Mouse (Mus musculus): ENCODE results near the gene Gm8947.
"Not testable (repeated sequence)": the region's sequence is repeated elsewhere in the genome, so short reads cannot be mapped to it uniquely, and the experiment has no call there.

Gm8947 gene

DNA sequence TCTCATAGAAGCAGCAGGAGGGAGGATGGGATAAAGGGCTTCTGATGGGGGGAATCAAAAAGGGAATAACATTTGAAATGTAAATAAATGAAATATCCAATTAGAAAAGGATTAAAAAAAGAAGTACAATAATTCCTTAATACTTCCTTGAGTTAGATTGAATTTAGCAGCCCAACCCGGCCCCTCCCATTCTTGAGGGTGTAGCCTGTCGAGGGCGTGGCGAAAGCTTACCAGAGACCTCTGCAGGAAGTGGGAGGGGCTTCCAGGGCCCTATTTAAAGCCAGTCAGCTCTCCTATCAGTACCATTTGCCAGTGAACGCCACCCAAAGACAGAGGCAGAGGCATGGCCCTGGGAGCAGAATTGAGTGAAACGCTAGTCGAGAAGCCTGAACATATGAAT lies at the start of gene Gm8947:
Gene Gm8947, plus strand, starts transcription at position 302 of the 400 bp plus-strand sequence.
- not testable (repeated sequence) for H3K4me3 ChIP-seq (replicated peaks; ENCODE audit: low read length); H3K4me1 ChIP-seq (replicated peaks; ENCODE audit: low read depth, low read length)

DNA sequence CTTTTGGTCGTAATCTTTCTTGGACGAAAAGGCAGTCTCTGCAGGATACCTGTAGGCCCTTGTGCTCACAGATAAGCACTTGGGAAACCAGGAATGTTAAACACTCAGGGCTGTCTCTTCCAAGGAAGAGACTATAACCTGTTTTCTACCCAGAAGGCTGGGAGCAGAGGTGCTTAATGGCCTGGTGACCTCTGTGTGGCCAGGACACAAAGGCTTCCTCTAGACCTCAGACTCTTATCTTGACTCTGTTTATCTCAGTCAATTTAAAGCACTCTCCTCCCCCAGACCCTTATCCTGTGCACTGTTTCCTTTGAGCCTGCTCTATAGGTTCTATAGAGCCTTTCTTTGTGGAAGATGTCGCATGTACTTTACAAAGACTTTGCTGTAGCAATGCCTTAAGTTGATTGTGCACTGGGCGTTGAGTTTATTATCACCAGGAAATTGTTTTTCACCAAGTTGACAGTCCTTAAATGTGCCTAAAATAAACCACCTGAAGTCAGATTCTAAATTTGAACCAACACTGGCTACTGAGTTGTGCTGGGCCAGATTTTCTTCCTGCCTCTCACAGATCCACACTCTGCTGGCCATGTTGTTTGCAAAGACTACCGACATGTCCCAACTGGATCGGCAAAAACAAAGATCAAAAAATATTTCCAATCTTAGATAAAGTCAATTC lies 47.6 kb upstream of the Gm8947 start:
- TF ChIP-seq CTCF (conservative IDR thresholded peaks at IDR 0.05; ENCODE audit: low read length) (no peak), NANOG (IDR thresholded peaks at IDR 0.05; ENCODE audit: borderline replicate concordance, low read length) (no peak), POU5F1 (IDR thresholded peaks at IDR 0.05; ENCODE audit: borderline replicate concordance, low read length) (no peak)

More for the DNA sequence above, at the start of gene Gm8947:
- not testable (repeated sequence) for H3K36me3 ChIP-seq (ENCODE audit: insufficient read depth, low read length); H3K27me3 ChIP-seq (ENCODE audit: insufficient read depth, low read length); H3K9me3 ChIP-seq (ENCODE audit: low read length)

DNA sequence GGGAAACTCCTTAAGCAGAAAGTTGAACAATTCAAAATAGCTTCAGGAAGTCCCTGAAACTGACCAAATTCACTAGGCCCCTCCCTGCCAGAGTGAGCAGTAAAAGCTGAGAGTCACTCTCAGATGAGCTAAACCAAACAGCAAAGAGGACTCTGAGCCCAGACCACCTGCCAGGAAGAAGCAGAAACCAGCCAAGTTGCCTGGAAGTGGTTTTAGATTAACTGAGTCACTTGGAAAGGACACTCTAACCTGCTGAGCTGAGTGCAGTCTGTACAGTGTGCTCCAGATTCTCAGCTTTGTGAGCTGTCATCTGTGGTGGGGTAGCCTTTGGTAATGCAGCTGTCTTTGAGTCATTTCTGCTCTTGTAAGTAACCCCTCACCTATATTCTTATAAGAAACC lies 44.4 kb upstream of the Gm8947 start:
- H3K9me3 ChIP-seq (ENCODE audit: low read length) = no peaks in the 10 kb centered on the region
- no peak overlapping the region for H3K4me3 ChIP-seq (replicated peaks; ENCODE audit: low read length)
- no peaks in the 10 kb centered on the region for H3K4me1 ChIP-seq (replicated peaks; ENCODE audit: low read depth, low read length)
- no peak for TF ChIP-seq POU5F1 (IDR thresholded peaks at IDR 0.05; ENCODE audit: borderline replicate concordance, low read length)
- TF ChIP-seq NANOG (IDR thresholded peaks at IDR 0.05; ENCODE audit: borderline replicate concordance, low read length) = no peak
- no peak for TF ChIP-seq CTCF (conservative IDR thresholded peaks at IDR 0.05; ENCODE audit: low read length)
- no peaks in the 10 kb centered on the region for H3K36me3 ChIP-seq (ENCODE audit: insufficient read depth, low read length)
- H3K27me3 ChIP-seq (ENCODE audit: insufficient read depth, low read length) = no peaks in the 10 kb centered on the region

More for the DNA sequence above, 47.6 kb upstream of the Gm8947 start:
- Histone ChIP-seq H3K36me3 (ENCODE audit: insufficient read depth, low read length) (no peaks in the 10 kb centered on the region), H3K4me1 (replicated peaks; ENCODE audit: low read depth, low read length) (no peaks in the 10 kb centered on the region), H3K9me3 (ENCODE audit: low read length) (no peaks in the 10 kb centered on the region), H3K4me3 (replicated peaks; ENCODE audit: low read length) (no peak overlapping the region), H3K27me3 (ENCODE audit: insufficient read depth, low read length) (no peaks in the 10 kb centered on the region)

DNA sequence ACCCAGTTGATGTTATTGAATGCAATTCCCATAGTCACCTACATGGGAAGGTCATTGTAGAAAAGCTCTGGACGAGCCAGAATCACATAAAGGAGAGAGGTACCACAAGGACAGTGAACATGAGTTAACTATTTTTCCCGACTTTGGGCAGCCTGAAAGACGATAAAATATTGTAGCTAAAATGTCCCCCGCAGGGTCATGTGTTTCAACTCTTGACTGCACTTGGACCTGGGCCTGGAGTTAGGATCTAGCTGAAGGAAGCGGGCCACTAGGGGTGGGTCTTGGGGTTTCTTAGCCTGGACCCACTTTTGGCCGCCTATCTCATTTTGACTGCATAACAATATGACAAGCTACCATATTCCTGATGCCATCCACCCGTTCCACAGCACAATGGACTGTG lies 42.0 kb upstream of the Gm8947 start:
- TF ChIP-seq POU5F1 (IDR thresholded peaks at IDR 0.05; ENCODE audit: borderline replicate concordance, low read length) = no peak
- TF ChIP-seq CTCF (conservative IDR thresholded peaks at IDR 0.05; ENCODE audit: low read length) = no peak
- TF ChIP-seq NANOG (IDR thresholded peaks at IDR 0.05; ENCODE audit: borderline replicate concordance, low read length) = no peak
- Histone ChIP-seq H3K4me3 (replicated peaks; ENCODE audit: low read length) (no peak overlapping the region), H3K9me3 (ENCODE audit: low read length) (no peaks in the 10 kb centered on the region), H3K36me3 (ENCODE audit: insufficient read depth, low read length) (no peaks in the 10 kb centered on the region), H3K4me1 (replicated peaks; ENCODE audit: low read depth, low read length) (no peaks in the 10 kb centered on the region), H3K27me3 (ENCODE audit: insufficient read depth, low read length) (no peaks in the 10 kb centered on the region)

DNA sequence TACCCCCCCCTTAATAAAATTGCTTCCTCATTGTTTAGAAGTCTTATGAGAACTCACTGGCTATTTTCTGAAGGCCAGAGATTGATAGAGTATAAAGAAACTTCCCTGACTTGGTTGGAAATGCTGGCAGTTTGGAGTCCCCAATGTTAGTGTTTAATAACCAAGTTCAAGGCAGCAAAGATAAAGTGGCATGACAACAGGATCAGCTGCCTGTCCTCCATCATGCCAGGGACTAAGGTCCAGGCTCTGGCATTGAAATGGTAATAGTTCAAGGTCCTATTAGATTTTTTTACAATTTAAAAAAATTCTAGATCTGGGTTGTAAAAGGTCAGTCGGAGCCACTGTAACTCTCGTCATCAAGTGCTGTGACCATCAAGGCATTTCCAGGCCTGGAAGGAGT lies 41.1 kb upstream of the Gm8947 start:
- no peaks in the 10 kb centered on the region for H3K4me1 ChIP-seq (replicated peaks; ENCODE audit: low read depth, low read length)
- no peak for TF ChIP-seq CTCF (conservative IDR thresholded peaks at IDR 0.05; ENCODE audit: low read length)
- no peaks in the 10 kb centered on the region for H3K9me3 ChIP-seq (ENCODE audit: low read length)
- no peak overlapping the region for H3K4me3 ChIP-seq (replicated peaks; ENCODE audit: low read length)
- no peaks in the 10 kb centered on the region for H3K36me3 ChIP-seq (ENCODE audit: insufficient read depth, low read length)
- no peaks in the 10 kb centered on the region for H3K27me3 ChIP-seq (ENCODE audit: insufficient read depth, low read length)

DNA sequence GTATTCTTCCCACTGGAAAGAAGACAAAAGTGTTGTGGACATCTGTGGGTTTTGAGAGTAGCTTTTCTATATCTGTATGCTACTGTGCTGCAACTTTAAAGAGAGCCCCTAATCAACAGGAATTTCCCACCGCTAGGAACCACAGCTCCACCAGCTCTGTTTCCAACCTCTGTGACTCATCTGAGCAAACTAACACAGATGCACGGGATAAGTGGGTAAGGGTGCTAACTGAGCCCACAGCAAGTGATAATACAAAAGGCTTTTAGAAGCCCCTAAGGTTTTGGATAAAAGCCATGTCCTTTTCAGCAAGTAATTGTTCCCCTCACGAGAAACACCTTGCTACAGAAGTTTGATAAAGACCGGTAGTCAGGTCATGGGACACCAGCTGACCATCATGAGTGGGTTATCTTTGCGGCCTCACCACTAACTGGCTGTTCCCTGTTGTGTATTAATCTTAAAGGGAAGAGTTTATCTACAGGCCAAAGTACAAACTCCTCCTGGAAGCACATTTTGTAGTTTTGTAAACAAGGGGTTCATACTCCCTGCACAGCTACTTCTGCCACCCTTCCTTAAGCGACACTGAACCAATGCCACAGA lies 39.0 kb upstream of the Gm8947 start:
- H3K4me1 ChIP-seq (replicated peaks; ENCODE audit: low read depth, low read length) = no peaks in the 10 kb centered on the region
- H3K36me3 ChIP-seq (ENCODE audit: insufficient read depth, low read length) = no peaks in the 10 kb centered on the region
- no peak overlapping the region for H3K4me3 ChIP-seq (replicated peaks; ENCODE audit: low read length)
- no peaks in the 10 kb centered on the region for H3K27me3 ChIP-seq (ENCODE audit: insufficient read depth, low read length)
- TF ChIP-seq POU5F1 (IDR thresholded peaks at IDR 0.05; ENCODE audit: borderline replicate concordance, low read length) (no peak), NANOG (IDR thresholded peaks at IDR 0.05; ENCODE audit: borderline replicate concordance, low read length) (no peak), CTCF (conservative IDR thresholded peaks at IDR 0.05; ENCODE audit: low read length) (no peak)
- H3K9me3 ChIP-seq (ENCODE audit: low read length) = no peaks in the 10 kb centered on the region

DNA sequence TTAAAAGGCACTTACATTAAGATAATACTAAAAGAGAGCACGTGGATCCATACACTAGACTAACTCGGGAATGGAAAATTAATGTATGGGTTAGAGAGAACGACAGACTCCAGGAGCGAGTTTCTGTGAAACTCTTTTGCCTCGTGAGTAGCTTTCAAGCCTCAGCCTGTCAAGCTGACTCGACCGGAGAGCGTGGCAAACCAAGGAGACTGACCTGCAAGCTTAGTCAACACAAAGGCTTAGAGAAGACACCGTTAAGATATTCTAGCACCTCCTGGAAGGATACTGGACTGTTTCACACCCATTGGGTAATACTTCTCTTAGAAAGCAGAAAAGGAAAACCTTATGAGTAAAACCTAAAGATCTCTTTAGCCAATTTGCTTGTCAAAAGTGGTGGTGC lies 38.0 kb upstream of the Gm8947 start:
- not testable (repeated sequence) for H3K27me3 ChIP-seq (ENCODE audit: insufficient read depth, low read length); H3K36me3 ChIP-seq (ENCODE audit: insufficient read depth, low read length); H3K9me3 ChIP-seq (ENCODE audit: low read length); H3K4me1 ChIP-seq (replicated peaks; ENCODE audit: low read depth, low read length); H3K4me3 ChIP-seq (replicated peaks; ENCODE audit: low read length)

DNA sequence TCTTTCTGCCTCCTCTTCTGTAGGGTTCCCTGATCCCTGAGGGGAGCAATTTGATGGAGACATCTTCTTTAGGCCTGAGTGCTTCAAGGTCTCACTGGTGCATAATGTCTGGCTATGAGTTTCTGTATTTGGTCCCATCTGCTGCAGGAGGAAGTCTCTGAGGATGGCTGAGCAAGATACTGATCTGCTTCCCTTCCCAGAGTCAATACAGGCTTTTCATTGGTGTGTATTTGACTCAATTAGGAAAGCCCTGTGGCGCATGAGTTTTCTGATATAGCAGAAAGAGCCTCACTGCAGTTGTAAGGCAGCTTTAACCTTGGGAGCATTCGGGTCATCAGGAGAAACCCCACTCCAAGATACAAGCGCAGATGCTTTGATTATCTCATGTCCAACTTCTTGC lies 36.0 kb upstream of the Gm8947 start:
- no peaks in the 10 kb centered on the region for H3K27me3 ChIP-seq (ENCODE audit: insufficient read depth, low read length)
- no peak for TF ChIP-seq POU5F1 (IDR thresholded peaks at IDR 0.05; ENCODE audit: borderline replicate concordance, low read length)
- TF ChIP-seq CTCF (conservative IDR thresholded peaks at IDR 0.05; ENCODE audit: low read length) = no peak
- no peak for TF ChIP-seq NANOG (IDR thresholded peaks at IDR 0.05; ENCODE audit: borderline replicate concordance, low read length)
- no peaks in the 10 kb centered on the region for H3K9me3 ChIP-seq (ENCODE audit: low read length)
- no peaks in the 10 kb centered on the region for H3K36me3 ChIP-seq (ENCODE audit: insufficient read depth, low read length)
- no peaks in the 10 kb centered on the region for H3K4me1 ChIP-seq (replicated peaks; ENCODE audit: low read depth, low read length)
- no peak overlapping the region for H3K4me3 ChIP-seq (replicated peaks; ENCODE audit: low read length)

DNA sequence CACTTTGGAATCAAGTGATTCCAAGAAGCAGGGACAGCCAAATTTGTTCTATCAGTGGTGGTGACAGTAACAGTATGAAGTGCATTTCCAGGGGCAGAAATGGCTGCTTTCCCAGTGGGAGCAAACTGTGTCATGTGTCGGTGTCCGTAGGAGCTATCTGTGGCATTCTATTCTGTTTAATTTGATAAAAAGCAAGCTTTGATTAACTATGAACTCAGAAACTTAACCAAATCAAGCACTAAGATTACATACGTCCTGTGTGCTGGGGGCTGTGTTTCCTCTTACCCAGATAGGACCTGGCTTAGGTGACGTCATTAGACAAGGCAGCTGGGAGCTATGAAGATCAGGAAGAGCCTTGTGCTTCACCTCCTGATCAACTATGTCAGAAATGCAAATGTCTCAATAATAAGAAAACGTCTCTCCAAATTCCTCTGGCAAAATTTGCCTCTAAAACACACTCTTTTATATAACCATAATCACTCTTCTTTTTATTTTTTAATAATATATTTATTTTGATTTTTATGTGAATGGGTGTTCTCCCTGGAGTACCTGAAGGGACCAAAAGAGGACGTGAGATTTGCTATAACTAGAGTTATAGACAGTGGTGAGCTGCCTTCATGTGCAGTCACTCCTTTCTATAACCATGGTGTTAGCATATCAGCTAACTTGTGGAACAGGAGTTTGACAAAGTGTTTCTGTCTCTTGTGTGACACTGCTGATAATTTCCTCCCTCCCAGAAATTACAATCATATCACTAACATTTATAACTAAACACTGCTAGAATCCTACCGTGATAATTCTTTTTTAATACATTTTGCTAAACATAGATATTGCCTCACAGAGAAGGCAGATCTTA lies 35.2 kb upstream of the Gm8947 start:
- no peaks in the 10 kb centered on the region for H3K4me1 ChIP-seq (replicated peaks; ENCODE audit: low read depth, low read length)
- TF ChIP-seq CTCF (conservative IDR thresholded peaks at IDR 0.05; ENCODE audit: low read length) (no peak), POU5F1 (IDR thresholded peaks at IDR 0.05; ENCODE audit: borderline replicate concordance, low read length) (no peak), NANOG (IDR thresholded peaks at IDR 0.05; ENCODE audit: borderline replicate concordance, low read length) (no peak)
- H3K4me3 ChIP-seq (replicated peaks; ENCODE audit: low read length) = no peak overlapping the region
- no peaks in the 10 kb centered on the region for H3K9me3 ChIP-seq (ENCODE audit: low read length)
- no peaks in the 10 kb centered on the region for H3K36me3 ChIP-seq (ENCODE audit: insufficient read depth, low read length)
- H3K27me3 ChIP-seq (ENCODE audit: insufficient read depth, low read length) = no peaks in the 10 kb centered on the region
